ENCODE assay signal across 24 mouse cellular contexts in the genomic region with DNA sequence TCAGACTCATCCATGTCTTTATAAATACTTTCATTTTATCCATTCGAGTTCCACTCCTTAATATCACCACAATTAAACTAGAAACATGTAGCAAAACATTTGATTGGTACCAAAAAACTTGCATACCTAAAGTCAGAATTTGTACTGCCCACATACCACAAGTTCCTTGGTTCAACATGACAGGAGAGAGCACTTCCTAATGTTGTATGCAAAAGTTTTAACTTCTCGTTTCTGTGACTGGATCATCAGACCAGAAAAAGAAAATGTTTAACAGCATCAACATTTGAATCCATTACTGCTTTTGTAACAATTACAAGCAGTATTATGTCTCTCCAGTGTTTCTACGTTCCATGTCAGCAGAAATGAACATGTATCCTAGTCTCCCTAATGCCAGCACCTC. TPM values are rescaled to one million over a fixed set of nuclear protein-coding genes. Genes with fewer than 3 reads are reported as not detected.
A peak's percentile ranks its signal among the peaks of the same experiment; 100 is the strongest.
DNase-seq lines count a peak whose midpoint lies in the region; ATAC-seq and TF ChIP-seq lines count a peak whose summit lies in the region.
"Had no signal": no experiment of that assay in that cellular context is flagged by ENCODE, and none has a peak within 500 bp of the region (broad histone marks: within the 10 kb centered on the region; RNA-seq: fewer than 3 reads in every experiment).

No protein-coding gene starts in this region.

- no peak for TF ChIP-seq CTCF in CH12.LX (conservative IDR thresholded peaks at IDR 0.05 in 1 of 2, IDR thresholded peaks at IDR 0.05 in 1 of 2; ENCODE audit: low read depth in 2 of 2, low read length in 2 of 2)

- H3K27me3 ChIP-seq in CH12.LX (replicated peaks): no peaks in the 10 kb centered on the region
- no peaks in the 10 kb centered on the region for H3K27me3 ChIP-seq in splenic B cell, adult 2 months (ENCODE audit: control insufficient read depth, insufficient read depth, low read length, poor library complexity, severe bottlenecking)
- H3K27me3 ChIP-seq in heart, embryonic 12.5 days (replicated peaks): no peaks in the 10 kb centered on the region

- ATAC-seq in neutrophil, adult 5-6 weeks (ENCODE audit: extremely low read depth, insufficient number of reproducible peaks, low FRiP score, poor library complexity, severe bottlenecking): peak; percentile 82
- no peak for ATAC-seq in heart, embryonic 12.5 days (ENCODE audit: insufficient number of reproducible peaks, low FRiP score)
- ATAC-seq: activated CD4-positive, CD25-positive, alpha-beta regulatory T cell, adult 4 months; CD4-positive, CD25-positive, alpha-beta regulatory T cell, adult 4 months; Patski had no signal

- DNase-seq in CH12.LX (ENCODE audit: extremely low read depth): peak; percentile 3
- peak; percentile 62 for DNase-seq in splenic B cell, adult 2 months (ENCODE audit: low read depth, low spot score)
- DNase-seq in layer of hippocampus, adult 8-10 months (ENCODE audit: low spot score in 2 of 2): no peak
- DNase-seq in frontal cortex, postnatal 10 days (ENCODE audit: low spot score in 2 of 2): no peak
- DNase-seq: adrenal gland, adult 2 months; adrenal gland, adult 8-10 months; adrenal gland, postnatal 10 days; adrenal gland, postnatal 14 days; adrenal gland, postnatal 25 days; adrenal gland, postnatal 36 days; B cell, adult 2 months; cerebellum, adult 11 months; cerebellum, adult 11-12 months; cerebellum, adult 18-20 months; cerebellum, adult 2 months had no signal

- dilution Hi-C loops in CH12.LX (cut with MboI; ENCODE audit: extremely low pct_ligation_motif_present, extremely low pct_unique_long_range_greater_than_20kb, low sequenced_read_pairs): no loop called here

- H3K27ac ChIP-seq in CH12.LX (ENCODE audit: insufficient read depth, low read depth): no peak overlapping the region
- H3K27ac ChIP-seq in heart, embryonic 12.5 days (ENCODE audit: poor library complexity, severe bottlenecking): no peak overlapping the region

- in situ Hi-C loops in CH12.LX (cut with MboI; ENCODE audit: low pct_ligation_motif_present, low pct_unique_long_range_greater_than_20kb, low sequenced_read_pairs): no loop called here

- H3K79me2 ChIP-seq in CH12.LX (replicated peaks; ENCODE audit: control insufficient read depth, extremely low read depth, insufficient read depth, poor library complexity, severe bottlenecking): no peaks in the 10 kb centered on the region

- no peak overlapping the region for H3K4me2 ChIP-seq in CH12.LX (ENCODE audit: insufficient read depth, low read depth, poor library complexity, severe bottlenecking)
- no peak overlapping the region for H3K4me2 ChIP-seq in heart, embryonic 12.5 days

- 65% methylated on average over 3 of the region's 3 CpGs for whole genome bisulfite sequencing in heart, embryonic 12.5 days

- H3K4me1 ChIP-seq in CH12.LX (ENCODE audit: control insufficient read depth in 1 of 2, insufficient read depth in 2 of 2): peaks cover 0 to 12% of the 10 kb centered on the region in 2 experiments; a peak in 2 of 4 replicates
- H3K4me1 ChIP-seq in heart, embryonic 12.5 days (replicated peaks): no peaks in the 10 kb centered on the region

- H3K4me3 ChIP-seq in CH12.LX (replicated peaks in 1 of 3; ENCODE audit: low read depth in 2 of 3, low read length in 2 of 3, poor library complexity in 1 of 3): no peak overlapping the region
- no peak overlapping the region for H3K4me3 ChIP-seq in heart, embryonic 12.5 days

- H3K36me3 ChIP-seq in CH12.LX (replicated peaks in 1 of 2; ENCODE audit: control insufficient read depth in 1 of 2, insufficient read depth in 1 of 2, low read length in 1 of 2): no peaks in the 10 kb centered on the region
- H3K36me3 ChIP-seq in splenic B cell, adult 2 months (ENCODE audit: control insufficient read depth, insufficient read depth, low read length, poor library complexity, severe bottlenecking): no peaks in the 10 kb centered on the region
- H3K36me3 ChIP-seq in heart, embryonic 12.5 days: no peaks in the 10 kb centered on the region
- H3K36me3 ChIP-seq: G1E had no signal

- H3K9me3 ChIP-seq in CH12.LX (replicated peaks; ENCODE audit: low read length): no peaks in the 10 kb centered on the region
- H3K9me3 ChIP-seq in heart, embryonic 12.5 days (replicated peaks): no peaks in the 10 kb centered on the region
- H3K9me3 ChIP-seq: G1E had no signal

- no peak for TF ChIP-seq EP300 in CH12.LX (IDR thresholded peaks at IDR 0.05; ENCODE audit: low read length)

- no peak for TF ChIP-seq POLR2A in CH12.LX (IDR thresholded peaks at IDR 0.05; ENCODE audit: low read depth, low read length)

- no peak for TF ChIP-seq RAD21 in CH12.LX (IDR thresholded peaks at IDR 0.05; ENCODE audit: low read depth, low read length)

- no peak overlapping the region for H3K9ac ChIP-seq in CH12.LX (ENCODE audit: insufficient read depth, low read depth)
- H3K9ac ChIP-seq in heart, embryonic 12.5 days: no peak overlapping the region

TF ChIP-seq in CH12.LX, 34 proteins besides CTCF, POLR2A, EP300 and RAD21:
- TF ChIP-seq JUN (IDR thresholded peaks at IDR 0.05; ENCODE audit: insufficient read depth, low read depth, low read length) (no peak), ZC3H11A (IDR thresholded peaks at IDR 0.05; ENCODE audit: low read depth, low read length) (no peak)

RNA-seq across cellular contexts. Expression of a gene that starts 9.6 kb away (rescaled TPM):
- total RNA-seq in CH12.LX (2012; rRNA removed): not detected in 2 replicates
- total RNA-seq in CH12.LX (2014; rRNA removed): not detected in 2 replicates
- not detected in 2 replicates for polyA plus RNA-seq in CH12.LX (2012; ENCODE audit: insufficient read length, low read depth)
- total RNA-seq in neutrophil, adult 5-6 weeks (2017): 0.12 TPM in 1 of 2 replicates, not detected in the other
- total RNA-seq in layer of hippocampus, adult 8-10 months (2022): 100 to 1,000 TPM; 547 to 714 (median 646) TPM
- 0.31 and 0.56 TPM in 2 replicates for polyA plus RNA-seq in heart, embryonic 12.5 days (2016; fragmentation: Nextera tagmentation; extraction: Ambion mirVana)
- total RNA-seq: ES-E14, MEL had no signal
- polyA plus RNA-seq: C2C12; CD4-positive, CD25-positive, alpha-beta regulatory T cell, adult 4 months; G1E; Patski had no signal

Comparison
In these comparisons a context has a peak if more than half of its experiments do, and no peak if none do; other contexts are left out.
1. DNase-seq: peak in CH12.LX (single experiment) and splenic B cell, adult 2 months (single experiment); none in layer of hippocampus, adult 8-10 months (0 of 2) and frontal cortex, postnatal 10 days (0 of 2).
2. RNA of a gene that starts 9.6 kb away (total RNA-seq): 547 to 714 TPM in layer of hippocampus, adult 8-10 months; not detected in CH12.LX and 0.12 TPM in neutrophil, adult 5-6 weeks; every median in the first group is over 100 times any median in the second.